Mouse (Mus musculus) forebrain, embryonic 14.5 days (tissue): Measurements from ENCODE around the gene Olfr263. TPM values are rescaled to one million over a fixed set of nuclear protein-coding genes. Genes with fewer than 3 reads are reported as not detected.

Experiments
- ATAC-seq: fragments of 200-750 bp; cut with Nextera tagmentation; 2 replicates; pipeline ENCODE4 v1.8.0; 2017; ENCODE audit warnings: mild to moderate bottlenecking, moderate library complexity
- DNase-seq: peaks from one replicate; pipeline ENCODE4 v3.0.0-alpha.2; 2015; ENCODE audit warnings: low spot score
- H3K27ac ChIP-seq: fragments of 300-500 bp; sonication (generic); 2 replicates; pipeline ENCODE4 v1.5.1; 2014; ENCODE audit warnings: low read depth, mild to moderate bottlenecking, control low read depth, low read length, moderate library complexity
- H3K27me3 ChIP-seq: fragments of 300-500 bp; sonication (generic); replicated peaks from 2 replicates; pipeline ENCODE4 v1.6.1; 2014; ENCODE audit warnings: low read length, control low read depth, mixed read lengths; ENCODE audit not compliant: control insufficient read depth, insufficient read depth
- H3K36me3 ChIP-seq: fragments of 300-500 bp; sonication (generic); 2 replicates; pipeline ENCODE4 v1.6.1; 2014; ENCODE audit warnings: low read length, control low read depth; ENCODE audit not compliant: control insufficient read depth, insufficient read depth
- H3K4me1 ChIP-seq: fragments of 300-500 bp; sonication (generic); 2 replicates; pipeline ENCODE4 v1.6.1; 2014; ENCODE audit warnings: antibody characterized with exemption, low read length, control low read depth; ENCODE audit not compliant: control insufficient read depth, insufficient read depth
- H3K4me2 ChIP-seq: fragments of 300-500 bp; sonication (generic); 2 replicates; pipeline ENCODE4 v1.6.1; 2014; ENCODE audit warnings: mild to moderate bottlenecking, control low read depth, low read length
- H3K4me3 ChIP-seq: fragments of 300-500 bp; sonication (generic); 2 replicates; pipeline ENCODE4 v1.5.1; 2014; ENCODE audit warnings: low read depth, low read length, control low read depth
- H3K9ac ChIP-seq: fragments of 300-500 bp; sonication (generic); 2 replicates; pipeline ENCODE4 v1.6.1; 2014; ENCODE audit warnings: mild to moderate bottlenecking, low read length, control low read depth, moderate library complexity
- H3K9me3 ChIP-seq: fragments of 300-500 bp; sonication (generic); replicated peaks from 2 replicates; pipeline ENCODE4 v1.6.1; 2016; ENCODE audit warnings: low read length, control low read depth, mixed read lengths; ENCODE audit not compliant: control insufficient read depth
- WGBS: fragments of 180-500 bp; shearing (Covaris S2); extraction: QIAGEN DNeasy Blood & Tissue Kit; methylation state at CpG from one replicate; pipeline ENCODE4 v1.1.7; 2014; 5-methylcytosine and 5-hydroxymethylcytosine counted together
- polyA plus RNA-seq: library from polyadenylated mRNA; unstranded; fragments of >200 nt; fragmentation: Nextera tagmentation; extraction: Ambion mirVana; gene quantifications from 2 replicates; pipeline ENCODE4 v1.2.1, GENCODE M21; 2014

Olfr263 gene
- polyA plus RNA-seq, 1 experiment from 2014 or later = not detected

GRCm38 (mm10) chr13:21158071-21158470 lies 28.6 kb downstream of the Olfr263 start:
- DNase-seq = no peak
- peak overlapping the region; percentile 92 for H3K4me2 ChIP-seq
- H3K4me1 ChIP-seq = peaks cover 5% of the 10 kb centered on the region; the same call in 1 of the 2 replicates
- no peaks in the 10 kb centered on the region for H3K36me3 ChIP-seq
- H3K9me3 ChIP-seq = no peaks in the 10 kb centered on the region
- H3K27ac ChIP-seq = no peak overlapping the region
- ATAC-seq = no peak
- WGBS = 6% methylated on average over 9 of the region's 9 CpGs
- 0 out of 2 replicates have a peak overlapping the region, but pooled peaks have one; percentile 43 for H3K4me3 ChIP-seq
- H3K27me3 ChIP-seq = no peaks in the 10 kb centered on the region
- H3K9ac ChIP-seq = no peak overlapping the region

- H3K27me3 ChIP-seq = no peaks in the 10 kb centered on the region
- no peaks in the 10 kb centered on the region for H3K9me3 ChIP-seq
- peaks cover 5% of the 10 kb centered on the region; the same call in 1 of the 2 replicates for H3K4me1 ChIP-seq
- H3K27ac ChIP-seq = no peak overlapping the region
- H3K4me2 ChIP-seq = peak overlapping the region; percentile 92
- peak overlapping the region; percentile 43 for H3K4me3 ChIP-seq
- ATAC-seq (peak; percentile 18; the same call in 1 of the 2 replicates), DNase-seq (peak; percentile 92)
- no peaks in the 10 kb centered on the region for H3K36me3 ChIP-seq
- peak overlapping the region; percentile 56 for H3K9ac ChIP-seq
- under 1% methylated on average over 19 of the region's 19 CpGs for WGBS
Observed at GRCm38 (mm10) chr13:21158785-21159474, 29.5 kb downstream of the Olfr263 start.

- DNase-seq (peak; percentile 53), ATAC-seq (no peak)
- Histone ChIP-seq H3K9ac (peak overlapping the region; percentile 56), H3K36me3 (no peaks in the 10 kb centered on the region), H3K4me1 (peaks cover 5% of the 10 kb centered on the region; the same call in 1 of the 2 replicates), H3K4me2 (peak overlapping the region; percentile 92), H3K27me3 (no peaks in the 10 kb centered on the region), H3K4me3 (peak overlapping the region; percentile 43), H3K27ac (no peak overlapping the region), H3K9me3 (no peaks in the 10 kb centered on the region)
- 0% methylated on average over 15 of the region's 15 CpGs for WGBS
Observed at GRCm38 (mm10) chr13:21159475-21159819, 30.0 kb downstream of the Olfr263 start.

- H3K4me2 ChIP-seq = peak overlapping the region; percentile 92
- ATAC-seq (peak; percentile 21), DNase-seq (peak; percentile 33)
- no peaks in the 10 kb centered on the region for H3K9me3 ChIP-seq
- no peak overlapping the region for H3K27ac ChIP-seq
- peak overlapping the region; percentile 56 for H3K9ac ChIP-seq
- H3K36me3 ChIP-seq = no peaks in the 10 kb centered on the region
- H3K4me1 ChIP-seq = peaks cover 5% of the 10 kb centered on the region; the same call in 1 of the 2 replicates
- WGBS = 0% methylated on average over 16 of the region's 16 CpGs
- no peaks in the 10 kb centered on the region for H3K27me3 ChIP-seq
- peak overlapping the region; percentile 43 for H3K4me3 ChIP-seq
Observed at GRCm38 (mm10) chr13:21160041-21160511, 30.6 kb downstream of the Olfr263 start.

- Histone ChIP-seq H3K4me3 (peak overlapping the region; percentile 43), H3K36me3 (no peaks in the 10 kb centered on the region), H3K4me2 (peak overlapping the region; percentile 92), H3K27me3 (no peaks in the 10 kb centered on the region), H3K27ac (no peak overlapping the region), H3K9me3 (no peaks in the 10 kb centered on the region), H3K4me1 (peaks cover 5% of the 10 kb centered on the region; the same call in 1 of the 2 replicates), H3K9ac (no peak overlapping the region; the same call in 1 of the 2 replicates)
- under 1% methylated on average over 32 of the region's 32 CpGs for WGBS
- peak; percentile 92 for ATAC-seq
- DNase-seq = peak; percentile 96
Observed at GRCm38 (mm10) chr13:21160657-21161590, 31.5 kb downstream of the Olfr263 start.

GRCm38 (mm10) chr13:21161591-21161990 lies 32.2 kb downstream of the Olfr263 start:
- peak; percentile 24; the same call in 1 of the 2 replicates for ATAC-seq
- Histone ChIP-seq H3K4me1 (peaks cover 5% of the 10 kb centered on the region; the same call in 1 of the 2 replicates), H3K9ac (no peak overlapping the region), H3K4me2 (peak overlapping the region; percentile 92), H3K4me3 (peak overlapping the region; percentile 43), H3K36me3 (no peaks in the 10 kb centered on the region), H3K27me3 (0 out of 2 replicates have a peak, but pooled peaks cover 2% of the 10 kb centered on the region), H3K27ac (no peak overlapping the region), H3K9me3 (no peaks in the 10 kb centered on the region)
- 29% methylated on average over 2 of the region's 2 CpGs for WGBS
- no peak for DNase-seq

- Histone ChIP-seq H3K9ac (no peak overlapping the region), H3K36me3 (no peaks in the 10 kb centered on the region), H3K27ac (no peak overlapping the region), H3K9me3 (no peaks in the 10 kb centered on the region), H3K4me3 (no peak overlapping the region), H3K27me3 (0 out of 2 replicates have a peak, but pooled peaks cover 2% of the 10 kb centered on the region), H3K4me1 (peaks cover 5% of the 10 kb centered on the region; the same call in 1 of the 2 replicates), H3K4me2 (no peak overlapping the region)
- WGBS = 45% methylated on average over 5 of the region's 5 CpGs
- DNase-seq (peak; percentile 49), ATAC-seq (no peak)
Observed at GRCm38 (mm10) chr13:21162591-21162990, 33.2 kb downstream of the Olfr263 start.

- Histone ChIP-seq H3K4me3 (peak overlapping the region; percentile 53), H3K27ac (no peak overlapping the region), H3K4me1 (no peaks in the 10 kb centered on the region), H3K9me3 (no peaks in the 10 kb centered on the region), H3K4me2 (peak overlapping the region; percentile 89), H3K27me3 (0 out of 2 replicates have a peak, but pooled peaks cover 2% of the 10 kb centered on the region), H3K36me3 (no peaks in the 10 kb centered on the region), H3K9ac (peak overlapping the region; percentile 43)
- DNase-seq = peak; percentile 90
- ATAC-seq = peak; percentile 65
- under 1% methylated on average over 27 of the region's 27 CpGs for WGBS
Observed at GRCm38 (mm10) chr13:21166936-21167909, 37.8 kb downstream of the Olfr263 start.
